Comparison of ENCODE assay signal across 22 mouse cellular contexts in genomic region chr14:77886376-77886775, GRCm38 (mm10). TPM values are rescaled to one million over a fixed set of nuclear protein-coding genes. Genes with fewer than 3 reads are reported as not detected.
A peak's percentile ranks its signal among the peaks of the same experiment; 100 is the strongest.
DNase-seq lines count a peak whose midpoint lies in the region; ATAC-seq and TF ChIP-seq lines count a peak whose summit lies in the region.
"Had no signal": no experiment of that assay in that cellular context is flagged by ENCODE, and none has a peak within 500 bp of the region (broad histone marks: within the 10 kb centered on the region; RNA-seq: fewer than 3 reads in every experiment).

No protein-coding gene starts in this region.

- ATAC-seq in forebrain, postnatal 0 days, result no peak
- ATAC-seq in forebrain, embryonic 11.5 days (replicated peaks; ENCODE audit: low FRiP score), result no peak
- ATAC-seq: forebrain, embryonic 13.5 days; intestine, postnatal 0 days had no signal

- TF ChIP-seq POLR2A in myocyte (IDR thresholded peaks at IDR 0.05; ENCODE audit: insufficient read length, low read depth), result no peak

- no peak overlapping the region for H3K4me2 ChIP-seq in forebrain, postnatal 0 days (ENCODE audit: low read depth)
- H3K4me2 ChIP-seq in forebrain, embryonic 11.5 days (ENCODE audit: low read depth, low read length, severe bottlenecking), result no peak overlapping the region
- H3K4me2 ChIP-seq in myocyte (ENCODE audit: low read depth), result peak overlapping the region; percentile 56
- H3K4me2 ChIP-seq: embryonic facial prominence, embryonic 12.5 days; embryonic facial prominence, embryonic 15.5 days; forebrain, embryonic 13.5 days; heart, embryonic 11.5 days; hindbrain, embryonic 12.5 days; hindbrain, embryonic 15.5 days had no signal

- H3K4me1 ChIP-seq in forebrain, postnatal 0 days (ENCODE audit: insufficient read depth), result no peaks in the 10 kb centered on the region
- H3K4me1 ChIP-seq in forebrain, embryonic 11.5 days (replicated peaks; ENCODE audit: control insufficient read depth, insufficient read depth, low read length), result no peaks in the 10 kb centered on the region
- H3K4me1 ChIP-seq: embryonic facial prominence, embryonic 12.5 days; embryonic facial prominence, embryonic 15.5 days; hindbrain, embryonic 12.5 days; hindbrain, embryonic 15.5 days had no signal

- no peaks in the 10 kb centered on the region for H3K9me3 ChIP-seq in forebrain, postnatal 0 days (ENCODE audit: low read length)
- H3K9me3 ChIP-seq in forebrain, embryonic 11.5 days (ENCODE audit: control insufficient read depth, low read length), result no peaks in the 10 kb centered on the region
- H3K9me3 ChIP-seq: embryonic facial prominence, embryonic 12.5 days; embryonic facial prominence, embryonic 15.5 days; hindbrain, embryonic 12.5 days; hindbrain, embryonic 15.5 days had no signal

- 45% methylated on average over 3 of the region's 3 CpGs for WGBS in forebrain, postnatal 0 days
- WGBS in forebrain, embryonic 11.5 days, result 90% methylated on average over 3 of the region's 3 CpGs

- no peak overlapping the region for H3K9ac ChIP-seq in forebrain, postnatal 0 days
- H3K9ac ChIP-seq in forebrain, embryonic 11.5 days (ENCODE audit: low read length), result no peak overlapping the region
- H3K9ac ChIP-seq: embryonic facial prominence, embryonic 12.5 days; embryonic facial prominence, embryonic 15.5 days; forebrain, embryonic 13.5 days; hindbrain, embryonic 12.5 days; hindbrain, embryonic 15.5 days had no signal

- peak; percentile 42 for DNase-seq in forebrain, postnatal 0 days
- no peak for DNase-seq in forebrain, embryonic 11.5 days (ENCODE audit: low spot score)
- peak; percentile 37 for DNase-seq in 3T3-L1 (ENCODE audit: low read depth, low spot score)
- peak; percentile 12 for DNase-seq in MN1 (ENCODE audit: low spot score)
- DNase-seq in right cerebral cortex, postnatal 4 days, result no peak
- DNase-seq in adrenal gland, postnatal 14 days, result no peak
- DNase-seq: adrenal gland, adult 2 months; adrenal gland, postnatal 25 days; cerebellum, adult 18-20 months; cerebellum, adult 9-10 months; cerebellum, postnatal 14 days; gastrocnemius, postnatal 14 days; heart, adult 11 months had no signal

- no peaks in the 10 kb centered on the region for H3K79me2 ChIP-seq in myocyte (ENCODE audit: control insufficient read depth, insufficient read depth)

- H3K36me3 ChIP-seq in forebrain, postnatal 0 days (ENCODE audit: insufficient read depth), result no peaks in the 10 kb centered on the region
- H3K36me3 ChIP-seq in forebrain, embryonic 11.5 days (ENCODE audit: control insufficient read depth, insufficient read depth, low read length), result no peaks in the 10 kb centered on the region
- no peaks in the 10 kb centered on the region for H3K36me3 ChIP-seq in myocyte (ENCODE audit: control insufficient read depth, insufficient read depth)
- H3K36me3 ChIP-seq: embryonic facial prominence, embryonic 12.5 days; embryonic facial prominence, embryonic 15.5 days; hindbrain, embryonic 12.5 days; hindbrain, embryonic 15.5 days had no signal

- TF ChIP-seq CTCF in forebrain, postnatal 0 days (IDR thresholded peaks at IDR 0.05; ENCODE audit: low read depth), result no peak

- H3K27ac ChIP-seq in forebrain, postnatal 0 days (ENCODE audit: low read depth, low read length), result no peak overlapping the region
- H3K27ac ChIP-seq in forebrain, embryonic 11.5 days (ENCODE audit: low read depth, low read length), result no peak overlapping the region
- H3K27ac ChIP-seq: embryonic facial prominence, embryonic 12.5 days; embryonic facial prominence, embryonic 15.5 days; forebrain, embryonic 13.5 days; hindbrain, embryonic 12.5 days; hindbrain, embryonic 15.5 days had no signal

- H3ac ChIP-seq in myocyte (ENCODE audit: control insufficient read depth, insufficient read length), result no peak overlapping the region

- H3K27me3 ChIP-seq in forebrain, postnatal 0 days (ENCODE audit: insufficient read depth, low read length), result no peaks in the 10 kb centered on the region
- no peaks in the 10 kb centered on the region for H3K27me3 ChIP-seq in forebrain, embryonic 11.5 days (ENCODE audit: control insufficient read depth, insufficient read depth, low read length)
- H3K27me3 ChIP-seq in myocyte (ENCODE audit: control insufficient read depth, insufficient read depth, insufficient read length), result no peaks in the 10 kb centered on the region
- H3K27me3 ChIP-seq: embryonic facial prominence, embryonic 12.5 days; embryonic facial prominence, embryonic 15.5 days; forebrain, embryonic 13.5 days; hindbrain, embryonic 12.5 days; hindbrain, embryonic 15.5 days had no signal

- H3K4me3 ChIP-seq in forebrain, postnatal 0 days (ENCODE audit: low read depth, low read length), result no peak overlapping the region
- H3K4me3 ChIP-seq in forebrain, embryonic 11.5 days (ENCODE audit: low read depth, low read length), result no peak overlapping the region
- no peak overlapping the region for H3K4me3 ChIP-seq in myocyte
- H3K4me3 ChIP-seq: embryonic facial prominence, embryonic 12.5 days; embryonic facial prominence, embryonic 15.5 days; forebrain, embryonic 13.5 days; hindbrain, embryonic 12.5 days; hindbrain, embryonic 15.5 days had no signal

TF ChIP-seq in myocyte, 11 proteins besides CTCF, POLR2A, EP300 and RAD21:
- TF ChIP-seq MYOG (IDR thresholded peaks at IDR 0.05; ENCODE audit: control insufficient read depth in 1 of 3, insufficient read depth in 1 of 3, insufficient read length in 2 of 3, low read depth in 2 of 3) (no peak), CEBPB (IDR thresholded peaks at IDR 0.05; ENCODE audit: insufficient read depth, poor library complexity, severe bottlenecking) (no peak), MAX (IDR thresholded peaks at IDR 0.05; ENCODE audit: low read depth) (no peak), POLR2AphosphoS2 (IDR thresholded peaks at IDR 0.05; ENCODE audit: insufficient read length, low read depth) (no peak), SRF (IDR thresholded peaks at IDR 0.05; ENCODE audit: control insufficient read depth, insufficient read length, low read depth) (no peak), TCF12 (IDR thresholded peaks at IDR 0.05; ENCODE audit: insufficient read depth, poor library complexity, severe bottlenecking) (no peak), TCF3 (IDR thresholded peaks at IDR 0.05; ENCODE audit: insufficient read length, low read depth) (no peak), E2F4 (IDR thresholded peaks at IDR 0.05; ENCODE audit: insufficient read depth) (no peak), USF1 (IDR thresholded peaks at IDR 0.05; ENCODE audit: low read depth) (no peak)

RNA-seq across cellular contexts. Expression of gene Dnajc15, which starts 11.5 kb away (rescaled TPM):
- 10.0 and 12.4 TPM in 2 replicates for total RNA-seq in forebrain, postnatal 0 days (2014; rRNA removed)
- polyA plus RNA-seq in forebrain, postnatal 0 days (2015; fragmentation: Nextera tagmentation; extraction: Ambion mirVana), result 77.7 and 90.2 TPM in 2 replicates
- 106 and 107 TPM in 2 replicates for polyA plus RNA-seq in forebrain, embryonic 11.5 days (2014; fragmentation: Nextera tagmentation; extraction: Ambion mirVana)
- 74.7 TPM for polyA plus RNA-seq in myocyte (2012; fragmentation: generic; extraction: Trizol)
- 460 and 483 TPM in 2 replicates for total RNA-seq in adrenal gland, postnatal 14 days (2021)

RNA-seq across cellular contexts. Expression of gene Epsti1, which starts 17.7 kb away (rescaled TPM):
- total RNA-seq in forebrain, postnatal 0 days (2014; rRNA removed), result 0.33 and 0.54 TPM in 2 replicates
- 0.45 and 0.97 TPM in 2 replicates for polyA plus RNA-seq in forebrain, postnatal 0 days (2015; fragmentation: Nextera tagmentation; extraction: Ambion mirVana)
- polyA plus RNA-seq in forebrain, embryonic 11.5 days (2014; fragmentation: Nextera tagmentation; extraction: Ambion mirVana), result 0.16 and 0.19 TPM in 2 replicates
- polyA plus RNA-seq in myocyte (2012; fragmentation: generic; extraction: Trizol), result 0.07 TPM
- 1.5 and 7.5 TPM in 2 replicates for total RNA-seq in adrenal gland, postnatal 14 days (2021)
- total RNA-seq: ES-E14 had no signal

Comparison
In these comparisons a context has a peak if more than half of its experiments do, and no peak if none do; other contexts are left out.
1. DNase-seq: peak in forebrain, postnatal 0 days (single experiment), 3T3-L1 (single experiment) and MN1 (single experiment); none in forebrain, embryonic 11.5 days (single experiment), right cerebral cortex, postnatal 4 days (single experiment) and adrenal gland, postnatal 14 days (single experiment).